Mouse (Mus musculus): Measurements from ENCODE around the gene Mrpl39. TPM values are rescaled to one million over a fixed set of nuclear protein-coding genes. Genes with fewer than 3 reads are reported as not detected.

Mrpl39 gene
- polyA plus RNA-seq (2012; rRNA removed), result 26.6 and 34.1 TPM in 2 replicates

DNA sequence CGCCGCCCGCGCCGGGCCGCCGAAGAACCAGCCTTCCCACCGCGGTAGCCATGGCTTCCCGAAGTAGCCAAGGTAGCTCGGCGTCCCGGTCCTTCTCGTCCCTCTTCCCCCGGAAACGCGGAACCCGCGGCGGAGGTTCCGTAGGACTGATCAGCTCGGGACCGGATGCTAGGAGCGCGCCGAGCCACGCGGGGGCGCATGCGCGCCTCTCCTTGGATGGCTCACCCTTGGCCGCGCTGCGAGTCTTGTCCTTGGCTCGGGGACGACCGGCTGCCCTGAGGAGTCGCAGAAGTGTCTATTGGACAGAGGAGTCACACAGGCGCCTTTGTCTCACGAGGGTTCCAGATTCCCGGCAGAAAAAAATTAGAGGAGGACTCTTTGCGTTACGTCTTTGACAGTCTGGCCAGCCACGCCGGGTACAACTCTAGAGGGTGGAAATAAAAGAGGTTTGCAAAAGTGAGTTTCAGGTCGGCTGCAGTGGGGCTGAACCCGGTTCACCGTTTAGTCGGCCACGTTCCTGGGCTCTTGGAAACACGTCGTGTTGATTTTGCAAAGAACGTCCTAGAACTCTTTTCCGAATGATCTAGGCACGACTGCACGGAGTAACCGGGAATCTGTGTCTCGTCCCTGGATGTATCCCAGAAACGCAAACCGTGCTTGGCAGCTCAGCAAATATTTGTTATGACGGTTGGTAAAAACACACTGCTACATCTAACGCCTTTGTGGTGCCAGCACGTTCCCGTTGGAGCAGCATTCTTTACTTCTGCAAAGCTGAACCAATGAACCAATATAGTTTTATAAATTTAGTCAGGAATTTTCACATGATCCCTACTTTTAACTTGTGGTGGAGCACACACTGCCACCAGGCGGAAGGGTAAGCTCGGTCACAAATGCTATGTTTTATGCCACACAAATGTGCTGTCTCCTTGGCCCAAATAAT, at the start of gene Mrpl39:
TSS of gene Mrpl39 (minus strand) at position 577 of the 940 bp plus-strand sequence.
- under 1% methylated on average over 66 of the region's 66 CpGs for WGBS
- H3K4me1 ChIP-seq (ENCODE audit: control insufficient read depth, insufficient read depth, low read length), result peaks cover 4% of the 10 kb centered on the region; the same call in 1 of the 2 replicates
- no peaks in the 10 kb centered on the region for H3K27me3 ChIP-seq (replicated peaks; ENCODE audit: control insufficient read depth, insufficient read depth, low read length)
- H3K27ac ChIP-seq (ENCODE audit: insufficient read depth, low read depth, low read length), result peak within 1 kb of the TSS; percentile 83
- peak; percentile 98 for DNase-seq
- TF ChIP-seq CTCF (conservative IDR thresholded peaks at IDR 0.05; ENCODE audit: insufficient read depth, insufficient read length, low read depth, low read length) (peak; percentile 74), POLR2A (IDR thresholded peaks at IDR 0.05; ENCODE audit: low read depth, low read length) (peak; percentile 70)
- no peaks in the 10 kb centered on the region for H3K36me3 ChIP-seq (ENCODE audit: control insufficient read depth, insufficient read depth, low read length)
- H3K4me3 ChIP-seq (ENCODE audit: insufficient read depth, low read depth, low read length), result peak within 1 kb of the TSS; percentile 70

DNA sequence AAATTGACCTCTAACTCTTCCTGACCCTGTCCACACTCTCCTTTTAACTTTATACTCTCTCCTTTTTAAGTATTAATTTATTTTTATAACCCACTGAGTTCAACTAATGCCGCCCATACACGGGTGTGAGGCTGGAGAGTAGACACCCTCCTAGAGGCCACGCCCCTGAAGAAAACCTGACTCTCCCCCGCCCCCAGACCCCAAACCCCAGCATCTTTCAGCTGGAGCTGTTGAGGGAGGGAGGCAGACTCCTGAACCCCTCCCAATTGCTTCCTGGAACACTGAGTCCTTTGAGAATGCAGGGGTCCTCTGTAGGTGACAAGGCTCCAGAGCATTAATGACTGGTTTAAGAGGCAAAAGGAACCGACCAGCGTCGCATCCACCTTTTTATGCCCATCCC, 49.4 kb upstream of the Mrpl39 start:
- no peaks in the 10 kb centered on the region for H3K36me3 ChIP-seq (ENCODE audit: control insufficient read depth, insufficient read depth, low read length)
- 32% methylated on average over 7 of the region's 7 CpGs for WGBS
- TF ChIP-seq POLR2A (IDR thresholded peaks at IDR 0.05; ENCODE audit: low read depth, low read length) (no peak), CTCF (conservative IDR thresholded peaks at IDR 0.05; ENCODE audit: insufficient read depth, insufficient read length, low read depth, low read length) (no peak)
- H3K4me1 ChIP-seq (ENCODE audit: control insufficient read depth, insufficient read depth, low read length), result no peaks in the 10 kb centered on the region
- H3K4me3 ChIP-seq (ENCODE audit: insufficient read depth, low read depth, low read length), result no peak overlapping the region
- no peak for DNase-seq
- H3K27ac ChIP-seq (ENCODE audit: insufficient read depth, low read depth, low read length), result no peak overlapping the region
- no peaks in the 10 kb centered on the region for H3K27me3 ChIP-seq (replicated peaks; ENCODE audit: control insufficient read depth, insufficient read depth, low read length)

DNA sequence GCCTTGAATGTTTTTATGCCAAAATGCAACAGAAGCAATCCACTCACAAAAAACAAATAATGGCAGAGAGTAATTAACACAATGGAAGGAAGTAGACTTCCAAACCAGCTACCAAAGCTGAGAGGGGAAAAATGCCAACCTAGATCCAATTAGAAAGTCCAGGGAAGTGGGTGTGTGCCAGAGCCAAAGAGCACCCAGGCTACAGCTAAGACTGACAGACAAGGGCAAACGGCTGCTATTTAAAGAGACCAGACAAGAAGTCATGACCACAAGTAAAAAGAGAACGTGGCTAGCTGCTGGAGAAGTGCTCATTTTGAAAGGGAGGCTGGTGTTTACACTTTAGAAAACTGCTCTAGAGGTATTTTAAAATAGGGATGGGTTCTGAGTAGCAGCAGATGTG, 47.7 kb upstream of the Mrpl39 start:
- Histone ChIP-seq H3K4me1 (ENCODE audit: control insufficient read depth, insufficient read depth, low read length) (no peaks in the 10 kb centered on the region), H3K36me3 (ENCODE audit: control insufficient read depth, insufficient read depth, low read length) (no peaks in the 10 kb centered on the region), H3K4me3 (ENCODE audit: insufficient read depth, low read depth, low read length) (no peak overlapping the region), H3K27ac (ENCODE audit: insufficient read depth, low read depth, low read length) (no peak overlapping the region), H3K27me3 (replicated peaks; ENCODE audit: control insufficient read depth, insufficient read depth, low read length) (no peaks in the 10 kb centered on the region)
- peak; percentile 18 for DNase-seq
- TF ChIP-seq POLR2A (IDR thresholded peaks at IDR 0.05; ENCODE audit: low read depth, low read length), result no peak
- no peak for TF ChIP-seq CTCF (conservative IDR thresholded peaks at IDR 0.05; ENCODE audit: insufficient read depth, insufficient read length, low read depth, low read length)
- 44% methylated on average over 2 of the region's 2 CpGs for WGBS

DNA sequence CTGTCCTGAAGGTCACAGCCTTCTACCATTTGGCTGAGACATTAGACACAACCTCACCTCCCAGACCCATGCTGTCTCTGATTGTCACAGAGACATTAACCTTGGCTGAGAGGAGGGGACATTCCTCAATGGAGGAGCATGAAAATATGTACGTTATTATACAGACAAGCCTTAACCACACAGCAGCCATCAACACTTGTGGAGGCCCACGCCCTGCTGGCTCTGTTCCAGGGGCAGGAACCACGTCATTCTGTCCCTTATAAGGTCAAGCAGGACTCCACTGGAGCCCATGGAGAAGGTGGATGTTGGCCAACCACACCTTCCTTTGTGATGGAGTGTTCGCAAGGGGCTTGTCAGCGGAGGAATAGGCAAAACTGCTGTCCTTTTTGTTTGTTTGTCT, 44.2 kb upstream of the Mrpl39 start:
- Histone ChIP-seq H3K4me3 (ENCODE audit: insufficient read depth, low read depth, low read length) (no peak overlapping the region), H3K36me3 (ENCODE audit: control insufficient read depth, insufficient read depth, low read length) (no peaks in the 10 kb centered on the region), H3K27ac (ENCODE audit: insufficient read depth, low read depth, low read length) (no peak overlapping the region), H3K4me1 (ENCODE audit: control insufficient read depth, insufficient read depth, low read length) (no peaks in the 10 kb centered on the region), H3K27me3 (replicated peaks; ENCODE audit: control insufficient read depth, insufficient read depth, low read length) (no peaks in the 10 kb centered on the region)
- WGBS, result 80% methylated on average over 5 of the region's 5 CpGs
- no peak for TF ChIP-seq CTCF (conservative IDR thresholded peaks at IDR 0.05; ENCODE audit: insufficient read depth, insufficient read length, low read depth, low read length)
- TF ChIP-seq POLR2A (IDR thresholded peaks at IDR 0.05; ENCODE audit: low read depth, low read length), result no peak
- no peak for DNase-seq

DNA sequence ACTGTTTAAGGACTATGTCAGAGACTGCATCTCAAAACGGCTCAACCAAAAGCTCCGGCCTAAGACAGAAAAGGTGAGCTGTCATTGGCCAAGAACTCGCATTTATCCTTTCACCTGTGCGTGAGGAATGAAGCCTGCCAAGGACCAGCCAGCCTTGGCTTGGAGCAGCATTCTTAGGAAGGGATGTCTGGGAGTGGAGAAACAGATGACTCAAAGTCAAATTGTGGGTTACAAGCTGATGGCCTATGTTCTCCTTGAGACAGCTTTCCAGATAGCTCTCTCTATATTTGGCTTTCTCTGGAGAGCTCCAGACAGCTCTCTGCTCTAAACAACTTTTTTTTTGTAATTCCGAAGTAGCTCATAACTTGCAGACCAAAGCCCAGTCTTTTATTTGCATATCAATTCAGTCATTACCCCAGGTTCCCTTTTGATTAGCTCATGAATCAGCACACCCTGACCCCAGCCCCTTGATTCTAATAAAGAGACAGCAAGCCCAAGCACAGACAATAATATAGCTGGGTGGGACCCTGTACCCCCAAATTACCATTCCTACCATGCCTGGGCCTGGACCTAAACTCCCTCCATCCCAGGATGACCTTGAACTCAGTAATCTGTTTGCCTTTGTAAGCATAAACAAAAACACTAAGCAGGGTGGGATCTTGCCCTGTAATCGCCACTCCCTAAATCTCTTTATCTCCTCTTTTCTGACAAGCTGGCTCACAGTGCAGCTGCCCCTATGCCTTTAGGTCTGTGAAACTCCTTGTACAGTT, 43.5 kb upstream of the Mrpl39 start:
- no peak for DNase-seq
- no peaks in the 10 kb centered on the region for H3K27me3 ChIP-seq (replicated peaks; ENCODE audit: control insufficient read depth, insufficient read depth, low read length)
- WGBS, result 86% methylated on average over 6 of the region's 6 CpGs
- TF ChIP-seq POLR2A (IDR thresholded peaks at IDR 0.05; ENCODE audit: low read depth, low read length), result no peak
- TF ChIP-seq CTCF (conservative IDR thresholded peaks at IDR 0.05; ENCODE audit: insufficient read depth, insufficient read length, low read depth, low read length), result no peak
- H3K27ac ChIP-seq (ENCODE audit: insufficient read depth, low read depth, low read length), result no peak overlapping the region
- no peaks in the 10 kb centered on the region for H3K36me3 ChIP-seq (ENCODE audit: control insufficient read depth, insufficient read depth, low read length)
- H3K4me1 ChIP-seq (ENCODE audit: control insufficient read depth, insufficient read depth, low read length), result no peaks in the 10 kb centered on the region
- no peak overlapping the region for H3K4me3 ChIP-seq (ENCODE audit: insufficient read depth, low read depth, low read length)

DNA sequence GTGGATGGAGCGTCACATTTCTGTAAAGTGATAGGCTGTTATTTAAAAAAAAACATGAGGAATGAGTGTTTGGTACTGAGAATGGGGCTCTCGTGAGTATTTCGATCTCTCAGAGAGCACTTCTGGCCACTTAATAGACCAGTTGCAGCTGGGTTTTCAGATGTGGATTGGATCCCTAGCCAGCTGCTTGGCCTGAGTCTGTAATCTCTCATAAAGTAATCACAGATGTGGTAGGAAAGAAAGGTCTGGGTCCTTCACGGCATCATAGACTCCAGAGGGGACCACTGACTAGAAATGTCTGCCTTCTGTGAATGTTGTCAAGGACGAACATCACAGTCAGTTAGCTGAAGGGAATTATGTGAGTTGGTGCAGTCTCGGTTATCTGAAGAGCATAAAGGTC, 42.9 kb upstream of the Mrpl39 start:
- 83% methylated on average over 6 of the region's 6 CpGs for WGBS
- TF ChIP-seq POLR2A (IDR thresholded peaks at IDR 0.05; ENCODE audit: low read depth, low read length) (no peak), CTCF (conservative IDR thresholded peaks at IDR 0.05; ENCODE audit: insufficient read depth, insufficient read length, low read depth, low read length) (no peak)
- Histone ChIP-seq H3K36me3 (ENCODE audit: control insufficient read depth, insufficient read depth, low read length) (no peaks in the 10 kb centered on the region), H3K4me3 (ENCODE audit: insufficient read depth, low read depth, low read length) (no peak overlapping the region), H3K27me3 (replicated peaks; ENCODE audit: control insufficient read depth, insufficient read depth, low read length) (no peaks in the 10 kb centered on the region), H3K4me1 (ENCODE audit: control insufficient read depth, insufficient read depth, low read length) (no peaks in the 10 kb centered on the region), H3K27ac (ENCODE audit: insufficient read depth, low read depth, low read length) (no peak overlapping the region)
- DNase-seq, result no peak

Data from kidney, adult 2 months (tissue).